Mouse (Mus musculus) hindbrain, embryonic 16.5 days (tissue): ENCODE measurements around the gene Brms1. TPM values are rescaled to one million over a fixed set of nuclear protein-coding genes. Genes with fewer than 3 reads are reported as not detected.
A peak's percentile ranks its signal among the peaks of the same experiment; 100 is the strongest.

Experiments
- ATAC-seq: fragments of 200-750 bp; cut with Nextera tagmentation; 2 replicates; pipeline ENCODE4 v1.8.0; 2017; ENCODE audit warnings: moderate TSS enrichment, moderate library complexity
- H3K27ac ChIP-seq: fragments of 300-500 bp; sonication (generic); 2 replicates; pipeline ENCODE4 v1.5.1; 2014; ENCODE audit warnings: low read depth, mild to moderate bottlenecking, control low read depth, low read length, moderate library complexity
- H3K27me3 ChIP-seq: fragments of 300-500 bp; sonication (generic); replicated peaks from 2 replicates; pipeline ENCODE4 v1.6.1; 2014; ENCODE audit warnings: low read length; ENCODE audit not compliant: control insufficient read depth, insufficient read depth
- H3K36me3 ChIP-seq: fragments of 300-500 bp; sonication (generic); 2 replicates; pipeline ENCODE4 v1.6.1; 2014; ENCODE audit warnings: mild to moderate bottlenecking, low read length, moderate library complexity, mixed read lengths; ENCODE audit not compliant: control insufficient read depth, insufficient read depth
- H3K4me1 ChIP-seq: fragments of 300-500 bp; sonication (generic); 2 replicates; pipeline ENCODE4 v1.6.1; 2014; ENCODE audit warnings: low read depth, low read length; ENCODE audit not compliant: control insufficient read depth, insufficient read depth
- H3K4me2 ChIP-seq: fragments of 300-500 bp; sonication (generic); 2 replicates; pipeline ENCODE4 v1.6.1; 2014; ENCODE audit warnings: mild to moderate bottlenecking, low read length, control low read depth, moderate library complexity
- H3K4me3 ChIP-seq: fragments of 300-500 bp; sonication (generic); 2 replicates; pipeline ENCODE4 v1.5.1; 2014; ENCODE audit warnings: mild to moderate bottlenecking, low read length, control low read depth, moderate library complexity
- H3K9ac ChIP-seq: fragments of 300-500 bp; sonication (generic); 2 replicates; pipeline ENCODE4 v1.6.1; 2014; ENCODE audit warnings: low read depth, mild to moderate bottlenecking, control low read depth, low read length, moderate library complexity
- H3K9me3 ChIP-seq: fragments of 300-500 bp; sonication (generic); 2 replicates; pipeline ENCODE4 v1.6.1; 2014; ENCODE audit warnings: mild to moderate bottlenecking, low read length, moderate library complexity; ENCODE audit not compliant: control insufficient read depth
- WGBS: fragments of 180-500 bp; shearing (Covaris S2); extraction: QIAGEN DNeasy Blood & Tissue Kit; methylation state at CpG from one replicate; pipeline ENCODE4 v1.1.7; 2014; 5-methylcytosine and 5-hydroxymethylcytosine counted together
- polyA plus RNA-seq: library from polyadenylated mRNA; unstranded; fragments of >200 nt; fragmentation: Nextera tagmentation; extraction: Ambion mirVana; gene quantifications from 2 replicates; pipeline ENCODE4 v1.2.1, GENCODE M21; 2015

The Brms1 gene
- polyA plus RNA-seq, 1 experiment from 2014 or later = 25.6 TPM

DNA sequence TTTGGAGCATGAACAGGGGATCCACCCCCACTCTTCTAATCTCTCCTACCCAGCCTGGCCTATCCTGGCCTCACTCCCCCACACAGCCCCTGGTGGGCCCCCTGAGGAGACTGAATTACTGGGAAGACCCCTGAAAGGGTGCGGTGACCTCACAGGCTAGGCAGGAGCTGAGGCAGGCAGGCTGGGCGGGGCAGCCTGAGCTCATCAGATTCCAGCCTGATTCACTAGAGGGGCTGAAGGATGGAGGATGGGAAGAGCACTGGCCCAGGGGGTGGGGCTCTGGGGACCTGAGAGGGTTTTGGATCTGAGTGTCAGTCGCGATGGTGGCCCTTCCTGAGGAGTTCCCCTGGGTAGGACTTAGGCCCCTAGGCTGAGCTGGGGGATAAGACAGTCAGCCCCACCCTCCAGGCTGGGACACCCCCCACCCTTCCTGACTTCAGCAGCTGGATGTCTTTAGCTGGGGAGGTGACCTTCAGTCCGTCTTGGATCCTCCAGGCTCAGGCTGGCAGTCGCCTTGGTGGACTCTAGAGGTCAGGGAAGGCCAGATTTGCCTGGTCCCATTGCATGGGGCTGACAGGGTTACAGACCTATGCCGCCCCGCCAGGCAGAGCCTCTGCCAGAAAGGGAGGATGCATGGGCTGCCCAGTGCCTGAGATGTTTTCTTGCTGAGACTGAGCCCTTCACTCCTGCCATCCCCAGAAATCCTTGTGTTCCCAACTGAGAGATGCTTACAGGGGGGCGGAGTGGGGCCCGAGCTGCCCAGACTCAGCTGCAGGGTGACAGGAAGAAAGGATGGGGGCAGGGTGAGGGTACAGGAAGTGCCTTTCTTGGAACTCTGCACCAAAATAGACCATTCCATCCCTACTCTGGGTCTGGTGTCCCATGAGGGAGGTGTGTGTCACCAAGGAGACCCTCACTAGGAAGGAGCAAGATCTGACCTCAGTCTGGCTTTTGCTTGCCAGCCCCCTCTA is 17.9 kb downstream of the Brms1 start:
- Histone ChIP-seq H3K9ac (peak overlapping the region; percentile 0; the same call in 1 of the 2 replicates), H3K36me3 (no peaks in the 10 kb centered on the region), H3K27ac (no peak overlapping the region), H3K4me1 (no peaks in the 10 kb centered on the region; the same call in 1 of the 2 replicates), H3K4me2 (no peak overlapping the region), H3K27me3 (0 out of 2 replicates have a peak, but pooled peaks cover 2% of the 10 kb centered on the region), H3K4me3 (no peak overlapping the region), H3K9me3 (no peaks in the 10 kb centered on the region)
- WGBS = 19% methylated on average over 10 of the region's 10 CpGs
- ATAC-seq = no peak

DNA sequence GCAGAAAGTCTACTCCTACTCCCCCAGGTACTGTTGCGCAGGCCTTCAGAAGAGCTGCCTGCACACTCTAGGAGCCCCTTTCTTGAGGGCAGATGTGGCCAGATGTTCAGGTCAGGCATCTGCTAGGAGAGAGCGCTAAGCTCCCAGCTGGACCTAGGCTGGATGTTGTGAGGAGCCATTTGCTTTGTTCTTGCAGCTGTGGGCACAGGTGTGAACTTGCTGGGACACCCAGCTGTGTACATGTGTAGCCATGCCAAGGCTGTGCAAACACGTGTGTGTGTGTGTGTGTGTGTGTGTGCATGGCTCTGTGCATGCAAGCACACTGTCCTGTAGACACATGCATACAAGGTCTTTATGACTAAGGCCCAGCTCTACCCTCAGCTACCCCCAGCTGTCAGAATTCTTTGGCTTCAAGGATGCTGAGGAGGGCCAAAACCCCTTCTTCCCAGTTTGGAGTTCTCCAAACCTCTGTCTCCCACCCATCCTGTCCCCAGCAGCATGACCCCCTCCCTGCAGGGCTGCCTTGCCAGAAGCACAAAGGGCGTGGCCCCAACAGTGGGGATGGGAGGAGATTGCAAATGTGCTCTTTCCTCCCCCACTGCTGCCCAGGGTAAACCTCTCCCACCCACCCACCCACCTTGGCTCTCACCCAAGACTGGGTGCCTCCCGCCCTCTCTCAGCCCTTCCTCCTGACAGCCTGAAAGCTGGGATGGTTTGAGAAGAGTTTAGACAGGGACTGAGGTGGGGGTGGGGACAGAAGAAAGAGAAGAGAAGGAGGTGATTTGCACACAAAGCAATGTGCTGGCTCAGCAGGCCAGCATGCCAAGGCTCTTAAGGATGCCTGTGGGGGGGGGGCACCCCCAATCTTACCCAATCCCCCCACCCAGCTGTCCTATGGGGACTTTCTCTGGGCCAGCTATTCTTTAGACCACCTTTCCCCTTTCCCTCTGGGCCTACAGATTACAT is 19.5 kb downstream of the Brms1 start:
- Histone ChIP-seq H3K9ac (no peak overlapping the region), H3K27me3 (no peaks in the 10 kb centered on the region; the same call in 1 of the 2 replicates), H3K4me2 (no peak overlapping the region), H3K4me3 (no peak overlapping the region), H3K4me1 (no peaks in the 10 kb centered on the region; the same call in 1 of the 2 replicates), H3K9me3 (no peaks in the 10 kb centered on the region), H3K36me3 (no peaks in the 10 kb centered on the region), H3K27ac (no peak overlapping the region)
- ATAC-seq = 0 out of 2 replicates have a peak, but pooled peaks have one; percentile 21
- WGBS = 37% methylated on average over 5 of the region's 5 CpGs

DNA sequence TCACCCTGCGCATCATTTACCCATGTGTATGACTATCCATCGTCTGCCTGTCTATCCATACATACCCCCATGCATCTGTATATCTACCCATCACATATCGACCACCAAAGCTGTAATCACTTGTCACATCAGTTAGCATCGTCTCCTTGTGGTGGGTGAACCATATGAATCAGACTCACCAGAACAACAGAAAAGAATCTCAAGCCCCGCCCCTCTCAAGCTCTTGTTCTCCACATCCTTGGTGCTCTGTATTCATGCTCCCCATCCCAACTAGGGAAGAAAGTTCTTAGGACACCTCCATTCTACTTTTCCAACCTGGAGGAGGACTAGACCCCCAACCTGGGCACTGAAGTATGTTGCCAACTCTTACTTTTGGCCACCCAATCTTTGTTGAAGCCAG is 20.9 kb downstream of the Brms1 start:
- Histone ChIP-seq H3K4me3 (no peak overlapping the region), H3K9ac (no peak overlapping the region), H3K27ac (no peak overlapping the region), H3K4me2 (no peak overlapping the region), H3K27me3 (peaks cover 4% of the 10 kb centered on the region), H3K4me1 (no peaks in the 10 kb centered on the region; the same call in 1 of the 2 replicates), H3K9me3 (no peaks in the 10 kb centered on the region), H3K36me3 (no peaks in the 10 kb centered on the region)
- 92% methylated on average over 5 of the region's 5 CpGs for WGBS
- no peak for ATAC-seq

DNA sequence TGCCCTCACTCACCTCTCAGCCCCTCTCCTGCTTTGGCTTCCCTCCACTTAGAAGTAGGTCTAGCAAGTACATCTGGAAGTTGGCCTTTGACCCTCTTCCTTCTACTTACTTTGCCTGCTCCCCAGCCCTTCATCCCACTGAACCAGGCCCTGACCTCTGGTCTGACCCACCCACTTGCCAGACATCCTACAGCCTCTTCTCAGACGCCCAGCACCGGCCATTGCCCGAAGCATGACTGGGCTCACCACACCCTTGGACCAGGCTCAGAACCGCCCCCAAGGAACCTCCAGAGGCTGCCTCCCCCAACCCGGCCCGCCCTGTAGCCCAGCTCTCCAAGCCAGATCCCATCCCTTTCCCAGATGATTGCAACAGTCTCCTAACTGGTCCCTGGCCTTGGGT is 21.3 kb downstream of the Brms1 start:
- Histone ChIP-seq H3K4me1 (peaks cover 2% of the 10 kb centered on the region), H3K4me3 (no peak overlapping the region), H3K27me3 (peaks cover 7% of the 10 kb centered on the region), H3K4me2 (no peak overlapping the region), H3K36me3 (no peaks in the 10 kb centered on the region), H3K9ac (no peak overlapping the region), H3K9me3 (no peaks in the 10 kb centered on the region), H3K27ac (no peak overlapping the region)
- ATAC-seq = no peak
- WGBS = 83% methylated on average over 6 of the region's 6 CpGs

DNA sequence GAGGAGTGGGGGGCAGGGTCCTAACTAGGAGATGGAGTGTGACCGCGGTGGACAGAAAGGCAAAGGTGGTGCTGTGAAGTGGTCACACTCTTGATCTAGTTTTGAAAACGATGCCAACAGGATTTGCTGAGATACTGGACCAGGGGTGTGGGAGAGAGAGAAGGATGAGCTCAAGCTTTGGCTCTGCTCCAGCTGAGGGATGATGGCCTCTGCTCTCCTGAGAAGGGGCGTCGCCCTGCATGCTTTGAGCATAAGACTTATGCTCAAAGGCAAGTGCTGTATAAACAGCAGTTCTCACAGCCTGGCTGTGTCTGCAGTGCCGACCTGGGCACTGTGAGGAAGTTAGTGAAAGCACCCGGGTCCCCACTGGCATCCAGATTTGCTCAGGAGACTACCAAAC is 23.9 kb downstream of the Brms1 start:
- no peak overlapping the region for H3K9ac ChIP-seq

DNA sequence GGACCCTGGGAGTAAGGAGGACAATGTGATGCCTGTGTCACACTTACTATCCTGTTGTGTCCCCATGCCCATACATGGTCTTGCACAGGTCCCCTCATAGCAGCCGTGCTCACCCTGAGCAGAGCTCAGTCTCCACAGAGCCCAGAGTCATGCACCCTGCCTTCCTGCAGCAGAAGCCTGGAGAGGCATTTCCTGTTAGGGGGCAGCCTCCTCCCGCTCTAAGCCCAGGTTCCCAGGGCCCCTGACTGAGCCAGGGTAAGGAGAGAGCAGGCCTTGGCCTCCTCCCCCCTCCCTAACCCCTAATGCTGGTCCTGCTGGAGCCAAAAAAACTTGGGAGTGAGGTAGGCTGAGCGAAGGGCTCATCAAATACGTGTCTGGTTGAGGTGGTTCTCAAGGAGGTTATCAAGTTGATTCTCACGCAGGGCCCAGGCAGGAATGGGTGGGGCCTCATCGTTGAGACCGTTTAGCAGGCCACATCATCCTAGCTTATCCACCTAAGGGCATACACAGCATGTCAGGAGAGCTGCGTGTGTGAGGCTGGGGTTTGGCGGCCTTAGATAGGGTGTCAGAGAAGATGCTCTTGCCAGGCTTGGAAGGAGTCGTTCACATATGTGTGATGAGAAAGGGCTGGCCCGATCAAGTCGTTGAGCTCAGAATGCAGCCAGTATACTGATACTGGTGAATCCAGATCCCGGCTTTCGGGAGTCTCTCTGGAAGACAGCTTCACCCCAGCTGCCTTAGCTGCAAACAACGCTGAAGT is 26.1 kb downstream of the Brms1 start:
- H3K4me3 ChIP-seq = peak overlapping the region; percentile 39
- no peak for ATAC-seq
- H3K9ac ChIP-seq = peak overlapping the region; percentile 69; the same call in 1 of the 2 replicates
- H3K4me2 ChIP-seq = peak overlapping the region; percentile 71
- H3K27me3 ChIP-seq = peaks cover 12% of the 10 kb centered on the region
- 0 out of 2 replicates have a peak overlapping the region, but pooled peaks have one; percentile 3 for H3K27ac ChIP-seq
- H3K36me3 ChIP-seq = no peaks in the 10 kb centered on the region
- H3K9me3 ChIP-seq = no peaks in the 10 kb centered on the region
- 14% methylated on average over 15 of the region's 15 CpGs for WGBS
- H3K4me1 ChIP-seq = peaks cover 22% of the 10 kb centered on the region

More for the DNA sequence above, 23.9 kb downstream of the Brms1 start:
- Histone ChIP-seq H3K27ac (no peak overlapping the region), H3K4me3 (no peak overlapping the region), H3K27me3 (peaks cover 12% of the 10 kb centered on the region), H3K4me1 (peaks cover 13% of the 10 kb centered on the region), H3K36me3 (no peaks in the 10 kb centered on the region), H3K9me3 (no peaks in the 10 kb centered on the region), H3K4me2 (no peak overlapping the region)
- 68% methylated on average over 7 of the region's 7 CpGs for WGBS
- ATAC-seq = no peak

DNA sequence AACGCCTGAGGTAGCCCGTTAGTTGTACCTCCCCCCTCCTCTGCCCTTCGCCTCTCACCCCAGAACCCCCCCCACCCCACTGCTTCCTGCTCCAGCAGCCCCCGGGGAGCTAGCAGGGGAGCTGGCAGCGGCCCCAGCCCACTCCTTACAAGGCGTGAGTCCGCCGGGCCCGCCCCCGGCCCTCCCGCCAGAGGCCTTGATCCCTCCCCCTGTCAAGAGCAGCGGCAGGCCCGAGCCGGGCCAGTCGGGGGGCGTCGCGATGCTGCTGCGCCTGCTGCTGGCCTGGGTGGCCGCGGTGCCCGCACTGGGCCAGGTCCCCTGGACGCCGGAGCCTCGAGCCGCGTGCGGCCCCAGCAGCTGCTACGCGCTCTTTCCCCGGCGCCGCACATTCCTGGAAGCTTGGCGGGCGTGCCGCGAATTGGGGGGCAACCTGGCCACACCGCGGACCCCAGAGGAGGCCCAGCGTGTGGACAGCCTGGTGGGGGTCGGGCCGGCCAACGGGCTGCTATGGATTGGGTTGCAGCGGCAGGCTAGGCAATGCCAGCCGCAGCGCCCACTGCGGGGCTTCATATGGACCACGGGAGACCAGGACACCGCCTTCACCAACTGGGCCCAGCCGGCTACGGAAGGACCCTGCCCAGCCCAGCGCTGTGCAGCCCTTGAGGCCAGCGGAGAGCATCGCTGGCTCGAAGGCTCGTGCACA is 26.9 kb downstream of the Brms1 start, which contains the start of gene Cd248:
Cd248 (plus strand) TSS at position 212 of the 703 bp plus-strand sequence.
- 0 out of 2 replicates have a peak within 1 kb of the TSS, but pooled peaks have one; percentile 3 for H3K27ac ChIP-seq

More for the DNA sequence above, 26.9 kb downstream of the Brms1 start, which contains the start of gene Cd248:
- no peaks in the 10 kb centered on the region for H3K9me3 ChIP-seq
- peaks cover 25% of the 10 kb centered on the region for H3K4me1 ChIP-seq
- H3K27me3 ChIP-seq = peaks cover 12% of the 10 kb centered on the region
- WGBS = 1% methylated on average over 45 of the region's 56 CpGs
- H3K4me2 ChIP-seq = peak within 1 kb of the TSS; percentile 71
- H3K36me3 ChIP-seq = no peaks in the 10 kb centered on the region
- ATAC-seq = peak; percentile 28
- peak within 1 kb of the TSS; percentile 39 for H3K4me3 ChIP-seq
- peak within 1 kb of the TSS; percentile 69 for H3K9ac ChIP-seq
